Mouse (Mus musculus) CH12.LX (cell line): ENCODE measurements around the gene Icos. TPM values are rescaled to one million over a fixed set of nuclear protein-coding genes. Genes with fewer than 3 reads are reported as not detected.

Experiments
- DNase-seq: peaks from one replicate; pipeline ENCODE4 v3.0.0-alpha.2; 2013; ENCODE audit errors: extremely low read depth
- H3K27ac ChIP-seq: 2 replicates; pipeline ENCODE4 v1.5.1; 2012; ENCODE audit warnings: low read depth, mild to moderate bottlenecking, control low read depth, moderate library complexity; ENCODE audit not compliant: insufficient read depth
- H3K27me3 ChIP-seq: replicated peaks from 2 replicates; pipeline ENCODE3; 2012; ENCODE audit warnings: inconsistent platforms
- H3K36me3 ChIP-seq, 2 experiments: replicated peaks in 1 of 2; 2 replicates each; pipeline versions ENCODE3 to v1.6.1; 2012; ENCODE audit warnings: inconsistent platforms in 1 of 2, low read length in 1 of 2, mild to moderate bottlenecking in 1 of 2, mixed read lengths in 1 of 2, moderate library complexity in 1 of 2; ENCODE audit not compliant: control insufficient read depth in 1 of 2, insufficient read depth in 1 of 2
- H3K4me1 ChIP-seq, 2 experiments: 2 replicates each; pipeline ENCODE4 v1.6.1; 2012; ENCODE audit warnings: inconsistent platforms in 1 of 2, moderate library complexity in 1 of 2; ENCODE audit not compliant: insufficient read depth in 2 of 2, control insufficient read depth in 1 of 2
- H3K4me2 ChIP-seq: 2 replicates; pipeline ENCODE4 v1.6.1; 2012; ENCODE audit warnings: low read depth, mild to moderate bottlenecking, control low read depth; ENCODE audit not compliant: poor library complexity, insufficient read depth, severe bottlenecking
- H3K4me3 ChIP-seq, 3 experiments: fragments of 150-350 bp in 1 of 3; sonication (generic) in 1 of 3; replicated peaks in 1 of 3; 2 replicates each; pipeline versions ENCODE3 to v1.5.1; 2011 to 2012; ENCODE audit warnings: low read depth in 2 of 3, low read length in 2 of 3, mild to moderate bottlenecking in 2 of 3, moderate library complexity in 2 of 3, control low read depth in 1 of 3, improper control_type of control experiment in 1 of 3, inconsistent platforms in 1 of 3, mixed read lengths in 1 of 3; ENCODE audit not compliant: poor library complexity in 1 of 3
- H3K79me2 ChIP-seq: replicated peaks from 2 replicates; pipeline ENCODE4 v1.6.1; 2012; ENCODE audit warnings: mild to moderate bottlenecking, moderate library complexity; ENCODE audit not compliant: control insufficient read depth, poor library complexity, insufficient read depth, severe bottlenecking; ENCODE audit errors: extremely low read depth
- H3K9ac ChIP-seq: 2 replicates; pipeline ENCODE4 v1.6.1; 2012; ENCODE audit warnings: low read depth, mild to moderate bottlenecking, control low read depth, moderate library complexity; ENCODE audit not compliant: insufficient read depth
- H3K9me3 ChIP-seq: replicated peaks from 2 replicates; pipeline ENCODE3; 2012; ENCODE audit warnings: low read length, inconsistent platforms, mixed read lengths
- BHLHE40 ChIP-seq: IDR thresholded peaks from 2 replicates; pipeline ENCODE4 v1.6.1; 2011; ENCODE audit warnings: mild to moderate bottlenecking, low read depth, low read length, improper control_type of control experiment
- CHD1 ChIP-seq: IDR thresholded peaks from 2 replicates; pipeline ENCODE4 v1.6.1; 2012; ENCODE audit warnings: low read depth, low read length, improper control_type of control experiment, inconsistent platforms
- CTCF ChIP-seq, 2 experiments: IDR thresholded peaks in 1 of 2; conservative IDR thresholded peaks in 1 of 2; 2 replicates each; pipeline ENCODE4 v1.5.1; 2011 to 2012; ENCODE audit warnings: low read depth in 2 of 2, low read length in 2 of 2, improper control_type of control experiment in 1 of 2, inconsistent platforms in 1 of 2, mild to moderate bottlenecking in 1 of 2, moderate library complexity in 1 of 2
- E2F4 ChIP-seq: IDR thresholded peaks from 2 replicates; pipeline ENCODE4 v1.6.1; 2011; ENCODE audit warnings: low read depth, low read length, improper control_type of control experiment; ENCODE audit not compliant: insufficient replicate concordance
- ELF1 ChIP-seq: IDR thresholded peaks from 2 replicates; pipeline ENCODE4 v1.6.1; 2014; ENCODE audit warnings: low read depth, mild to moderate bottlenecking, inconsistent platforms, low read length, improper control_type of control experiment
- EP300 ChIP-seq: IDR thresholded peaks from 2 replicates; pipeline ENCODE4 v1.6.1; 2011; ENCODE audit warnings: low read length, improper control_type of control experiment
- ETS1 ChIP-seq: conservative IDR thresholded peaks from 2 replicates; pipeline ENCODE4 v1.6.1; 2012; ENCODE audit warnings: low read depth, mild to moderate bottlenecking, inconsistent platforms, low read length, improper control_type of control experiment, moderate library complexity
- GABPA ChIP-seq: IDR thresholded peaks from 2 replicates; pipeline ENCODE4 v1.6.1; 2012; ENCODE audit warnings: low read depth, low read length, improper control_type of control experiment, inconsistent platforms; ENCODE audit not compliant: insufficient replicate concordance
- HCFC1 ChIP-seq: IDR thresholded peaks from 2 replicates; pipeline ENCODE4 v1.6.1; 2012; ENCODE audit warnings: low read depth, mild to moderate bottlenecking, inconsistent platforms, low read length, improper control_type of control experiment
- IRF4 ChIP-seq: IDR thresholded peaks from 2 replicates; pipeline ENCODE4 v1.6.1; 2014; ENCODE audit warnings: low read depth, mild to moderate bottlenecking, inconsistent platforms, low read length, improper control_type of control experiment
- JUN ChIP-seq: IDR thresholded peaks from 2 replicates; pipeline ENCODE4 v1.6.1; 2011; ENCODE audit warnings: low read depth, mild to moderate bottlenecking, low read length, improper control_type of control experiment, moderate library complexity; ENCODE audit not compliant: insufficient read depth
- JUND ChIP-seq: conservative IDR thresholded peaks from 2 replicates; pipeline ENCODE4 v1.6.1; 2011; ENCODE audit warnings: low read depth, low read length, improper control_type of control experiment
- KAT2A ChIP-seq: IDR thresholded peaks from 2 replicates; pipeline ENCODE4 v1.6.1; 2012; ENCODE audit warnings: low read length, improper control_type of control experiment, inconsistent platforms; ENCODE audit not compliant: insufficient replicate concordance
- MAFK ChIP-seq: IDR thresholded peaks from 2 replicates; pipeline ENCODE4 v1.6.1; 2011; ENCODE audit warnings: low read length, improper control_type of control experiment; ENCODE audit not compliant: insufficient replicate concordance
- MAX ChIP-seq: IDR thresholded peaks from 2 replicates; pipeline ENCODE4 v1.6.1; 2011; ENCODE audit warnings: low read length, improper control_type of control experiment
- MEF2A ChIP-seq: IDR thresholded peaks from 2 replicates; pipeline ENCODE4 v1.6.1; 2014; ENCODE audit warnings: low read depth, mild to moderate bottlenecking, inconsistent platforms, low read length, improper control_type of control experiment, borderline replicate concordance
- MXI1 ChIP-seq: IDR thresholded peaks from 2 replicates; pipeline ENCODE4 v1.6.1; 2011; ENCODE audit warnings: mild to moderate bottlenecking, low read depth, low read length, improper control_type of control experiment
- MYC ChIP-seq: IDR thresholded peaks from 2 replicates; pipeline ENCODE4 v1.6.1; 2011; ENCODE audit warnings: low read depth, mild to moderate bottlenecking, improper control_type of control experiment, low read length
- NRF1 ChIP-seq: IDR thresholded peaks from 2 replicates; pipeline ENCODE4 v1.6.1; 2014; ENCODE audit warnings: low read depth, mild to moderate bottlenecking, inconsistent platforms, low read length, improper control_type of control experiment, moderate library complexity
- RCOR1 ChIP-seq: conservative IDR thresholded peaks from 2 replicates; pipeline ENCODE4 v1.6.1; 2012; ENCODE audit warnings: low read depth, mild to moderate bottlenecking, inconsistent platforms, low read length, improper control_type of control experiment
- SIN3A ChIP-seq: IDR thresholded peaks from 2 replicates; pipeline ENCODE4 v1.6.1; 2012; ENCODE audit warnings: low read length, improper control_type of control experiment, inconsistent platforms
- TBP ChIP-seq: conservative IDR thresholded peaks from 2 replicates; pipeline ENCODE4 v1.6.1; 2011; ENCODE audit warnings: low read depth, low read length, improper control_type of control experiment
- TCF12 ChIP-seq: IDR thresholded peaks from 2 replicates; pipeline ENCODE4 v1.6.1; 2014; ENCODE audit warnings: low read depth, mild to moderate bottlenecking, inconsistent platforms, low read length, improper control_type of control experiment
- USF1 ChIP-seq: IDR thresholded peaks from 2 replicates; pipeline ENCODE4 v1.6.1; 2014; ENCODE audit warnings: low read depth, mild to moderate bottlenecking, inconsistent platforms, low read length, improper control_type of control experiment
- USF2 ChIP-seq: conservative IDR thresholded peaks from 2 replicates; pipeline ENCODE4 v1.6.1; 2011; ENCODE audit warnings: low read depth, low read length, improper control_type of control experiment
- ZC3H11A ChIP-seq: IDR thresholded peaks from 2 replicates; pipeline ENCODE4 v1.6.1; 2012; ENCODE audit warnings: low read depth, mild to moderate bottlenecking, inconsistent platforms, low read length, improper control_type of control experiment
- ZKSCAN1 ChIP-seq: IDR thresholded peaks from 2 replicates; pipeline ENCODE4 v1.6.1; 2012; ENCODE audit warnings: low read depth, inconsistent platforms, low read length, improper control_type of control experiment, borderline replicate concordance
- ZNF384 ChIP-seq: IDR thresholded peaks from 2 replicates; pipeline ENCODE4 v1.6.1; 2012; ENCODE audit warnings: low read depth, low read length, improper control_type of control experiment, inconsistent platforms
- dilution Hi-C: fragments of 300-500 bp; cut with MboI; formaldehyde crosslinking; loops from 2 replicates; pipeline ENCODE4 v1.14.3; 2020; ENCODE audit warnings: low sequenced_read_pairs; ENCODE audit not compliant: extremely low pct_unique_long_range_greater_than_20kb, extremely low pct_ligation_motif_present
- in situ Hi-C: fragments of 300-500 bp; cut with MboI; formaldehyde crosslinking; loops from 3 replicates; pipeline ENCODE4 v1.14.3; 2019; ENCODE audit warnings: low sequenced_read_pairs, low pct_ligation_motif_present, low pct_unique_long_range_greater_than_20kb, mixed read lengths
- polyA plus RNA-seq: library from polyadenylated mRNA; unstranded; fragments of >175 nt; gene quantifications from 2 replicates; pipeline ENCODE4 v1.2.1, GENCODE M21; 2012; ENCODE audit warnings: low read depth; ENCODE audit not compliant: insufficient read length
- total RNA-seq, 2 experiments: library from RNA; depleted of rRNA; stranded (reverse); fragments of 300-350 nt in 1 of 2; fragments of >200 nt in 1 of 2; gene quantifications; 2 replicates each; pipeline ENCODE4 v1.2.3; 2012 to 2014

The Icos gene
- total and polyA plus RNA-seq, 3 experiments: 0.08 TPM; not detected in 2

- Histone ChIP-seq H3K4me1 (peaks cover 4 to 21% of the 10 kb centered on the region in 2 experiments), H3K4me2 (peak overlapping the region; percentile 38), H3K4me3 (no peak overlapping the region), H3K36me3 (no peaks in the 10 kb centered on the region), H3K27ac (no peak overlapping the region), H3K27me3 (no peaks in the 10 kb centered on the region), H3K9me3 (no peaks in the 10 kb centered on the region), H3K9ac (no peak overlapping the region), H3K79me2 (no peaks in the 10 kb centered on the region)
- in situ Hi-C loops: no loop called here
- peak; percentile 72 for DNase-seq
- peak; percentile 98 for TF ChIP-seq IRF4
- TF ChIP-seq ELF1: no peak
- peak; percentile 95 for TF ChIP-seq MYC
- TF ChIP-seq MEF2A: peak; percentile 65; the same call in 1 of the 2 replicates
- peak; percentile 98 for TF ChIP-seq JUND
- TF ChIP-seq CTCF (conservative IDR thresholded peaks at IDR 0.05 in 1 of 2, IDR thresholded peaks at IDR 0.05 in 1 of 2; ENCODE audit: low read depth in 2 of 2, low read length in 2 of 2): no peak
- peak; percentile 82 for TF ChIP-seq ETS1
- 0 out of 2 replicates have a peak, but pooled peaks have one; percentile 64 for TF ChIP-seq SIN3A
- no peak for TF ChIP-seq CHD1
- no peak for TF ChIP-seq NRF1
- peak; percentile 98 for TF ChIP-seq BHLHE40
- TF ChIP-seq USF2: peak; percentile 30; the same call in 1 of the 2 replicates
- TF ChIP-seq MAFK: peak; percentile 59; the same call in 1 of the 2 replicates
- peak; percentile 58; the same call in 1 of the 2 replicates for TF ChIP-seq RCOR1
- no peak for TF ChIP-seq HCFC1
- TF ChIP-seq GABPA: no peak
- peak; percentile 95 for TF ChIP-seq JUN
- no peak for TF ChIP-seq TBP
- TF ChIP-seq ZKSCAN1: no peak
- TF ChIP-seq MXI1: 0 out of 2 replicates have a peak, but pooled peaks have one; percentile 37
- peak; percentile 94 for TF ChIP-seq EP300
- TF ChIP-seq ZNF384: no peak
- peak; percentile 83; the same call in 1 of the 2 replicates for TF ChIP-seq MAX
- TF ChIP-seq E2F4: no peak
- TF ChIP-seq ZC3H11A: no peak
- no peak for TF ChIP-seq USF1
- peak; percentile 52; the same call in 1 of the 2 replicates for TF ChIP-seq TCF12
- no peak for TF ChIP-seq KAT2A
- dilution Hi-C loops: no loop called here
These were observed 49.0 kb downstream of the Icos start for GRCm38 (mm10) chr1:61026712-61027111.
